Mouse (Mus musculus): ENCODE data around the gene Cox8b. TPM values are rescaled to one million over a fixed set of nuclear protein-coding genes. Genes with fewer than 3 reads are reported as not detected.

The Cox8b gene
- polyA plus RNA-seq, 1 experiment from 2014 or later, result 1.0 TPM

DNA sequence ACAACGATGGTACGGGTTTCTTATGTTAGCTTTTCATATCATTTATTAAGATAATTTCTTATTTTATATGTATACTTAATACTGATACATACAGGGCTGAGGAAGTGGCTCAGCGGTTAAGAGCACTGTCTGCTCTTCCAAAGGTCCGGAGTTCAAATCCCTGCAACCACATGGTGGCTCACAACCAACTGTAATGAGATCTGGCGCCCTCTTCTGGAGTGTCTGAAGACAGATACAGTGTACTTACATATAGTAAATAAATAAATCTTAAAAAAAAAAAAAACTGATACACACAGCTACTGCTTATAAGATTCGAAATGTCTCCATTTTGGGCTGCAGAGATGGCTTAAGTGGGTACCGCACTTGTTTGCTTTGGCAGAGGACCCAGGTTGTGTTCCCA is 7.5 kb upstream of the Cox8b start:
- H3K9ac ChIP-seq (ENCODE audit: low read length), result no peak overlapping the region
- no peaks in the 10 kb centered on the region for H3K36me3 ChIP-seq (ENCODE audit: control insufficient read depth, insufficient read depth, low read length)
- H3K4me3 ChIP-seq (ENCODE audit: low read depth, low read length), result no peak overlapping the region
- ATAC-seq (ENCODE audit: insufficient number of reproducible peaks, low FRiP score, low TSS enrichment, low read depth), result no peak
- 86% methylated on average over 7 of the region's 7 CpGs for WGBS
- H3K27me3 ChIP-seq (ENCODE audit: control insufficient read depth, insufficient read depth, low read length), result no peaks in the 10 kb centered on the region
- H3K27ac ChIP-seq (replicated peaks; ENCODE audit: low read depth, low read length), result no peak overlapping the region
- H3K9me3 ChIP-seq (ENCODE audit: control insufficient read depth, low read length), result no peaks in the 10 kb centered on the region
- no peak for DNase-seq (ENCODE audit: low spot score)
- H3K4me2 ChIP-seq (ENCODE audit: low read depth, severe bottlenecking), result no peak overlapping the region
- peaks cover 7% of the 10 kb centered on the region; the same call in 1 of the 2 replicates for H3K4me1 ChIP-seq (ENCODE audit: control insufficient read depth, insufficient read depth, low read length)

DNA sequence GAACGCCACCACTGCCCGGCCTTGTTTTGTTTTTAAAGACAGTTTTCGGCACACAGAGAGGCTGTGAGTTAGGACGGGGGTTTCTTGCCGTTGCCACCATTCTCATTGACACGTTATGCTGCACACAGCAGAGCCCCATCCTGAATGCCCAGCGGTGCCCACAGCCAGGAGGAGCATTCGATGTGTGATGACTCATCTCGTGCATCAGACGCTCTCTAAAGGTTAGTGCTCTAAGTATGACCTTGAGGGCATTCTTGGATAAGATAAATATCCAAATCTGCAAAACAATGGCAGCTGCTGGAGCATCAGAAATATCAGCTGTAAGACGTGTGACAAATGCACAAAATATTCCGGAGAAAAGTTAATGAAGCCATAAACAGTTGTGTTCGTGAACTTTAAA is 6.9 kb upstream of the Cox8b start:
- ATAC-seq (ENCODE audit: insufficient number of reproducible peaks, low FRiP score, low TSS enrichment, low read depth), result no peak

DNA sequence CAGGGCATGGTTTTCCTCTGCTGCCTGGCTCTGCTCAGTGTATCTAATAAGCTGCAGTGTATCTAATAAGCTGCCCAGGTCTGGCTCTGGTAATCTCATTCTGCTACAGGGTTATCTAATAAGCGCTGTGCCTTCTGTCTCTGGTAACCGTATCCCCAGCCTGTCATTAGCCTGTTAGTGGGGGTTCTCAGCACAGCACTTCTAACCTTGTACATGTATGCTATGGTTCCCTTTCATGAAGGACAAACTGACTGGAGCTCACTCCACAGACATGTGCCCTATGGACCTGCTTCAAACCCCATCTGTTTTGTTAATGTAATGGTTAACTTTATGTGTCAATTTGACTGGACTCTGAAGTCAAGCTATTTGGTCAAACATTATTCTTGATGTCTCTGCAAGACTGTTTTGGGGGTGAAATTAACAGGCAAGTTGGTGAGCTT is 5.4 kb upstream of the Cox8b start:
- Histone ChIP-seq H3K4me2 (ENCODE audit: low read depth, severe bottlenecking) (no peak overlapping the region), H3K36me3 (ENCODE audit: control insufficient read depth, insufficient read depth, low read length) (no peaks in the 10 kb centered on the region), H3K9me3 (ENCODE audit: control insufficient read depth, low read length) (no peaks in the 10 kb centered on the region), H3K4me3 (ENCODE audit: low read depth, low read length) (no peak overlapping the region), H3K27me3 (ENCODE audit: control insufficient read depth, insufficient read depth, low read length) (no peaks in the 10 kb centered on the region), H3K27ac (replicated peaks; ENCODE audit: low read depth, low read length) (no peak overlapping the region), H3K4me1 (ENCODE audit: control insufficient read depth, insufficient read depth, low read length) (peaks cover 9% of the 10 kb centered on the region; the same call in 1 of the 2 replicates), H3K9ac (ENCODE audit: low read length) (no peak overlapping the region)
- DNase-seq (ENCODE audit: low spot score) (no peak), ATAC-seq (ENCODE audit: insufficient number of reproducible peaks, low FRiP score, low TSS enrichment, low read depth) (no peak)
- 84% methylated on average over 2 of the region's 2 CpGs for WGBS

More for the DNA sequence above, 6.9 kb upstream of the Cox8b start:
- H3K9ac ChIP-seq (ENCODE audit: low read length), result no peak overlapping the region
- H3K27me3 ChIP-seq (ENCODE audit: control insufficient read depth, insufficient read depth, low read length), result no peaks in the 10 kb centered on the region
- H3K27ac ChIP-seq (replicated peaks; ENCODE audit: low read depth, low read length), result no peak overlapping the region
- no peak overlapping the region for H3K4me2 ChIP-seq (ENCODE audit: low read depth, severe bottlenecking)
- H3K9me3 ChIP-seq (ENCODE audit: control insufficient read depth, low read length), result no peaks in the 10 kb centered on the region
- DNase-seq (ENCODE audit: low spot score), result no peak
- no peak overlapping the region for H3K4me3 ChIP-seq (ENCODE audit: low read depth, low read length)
- H3K36me3 ChIP-seq (ENCODE audit: control insufficient read depth, insufficient read depth, low read length), result no peaks in the 10 kb centered on the region
- WGBS, result 90% methylated on average over 13 of the region's 13 CpGs
- peaks cover 7% of the 10 kb centered on the region; the same call in 1 of the 2 replicates for H3K4me1 ChIP-seq (ENCODE audit: control insufficient read depth, insufficient read depth, low read length)

DNA sequence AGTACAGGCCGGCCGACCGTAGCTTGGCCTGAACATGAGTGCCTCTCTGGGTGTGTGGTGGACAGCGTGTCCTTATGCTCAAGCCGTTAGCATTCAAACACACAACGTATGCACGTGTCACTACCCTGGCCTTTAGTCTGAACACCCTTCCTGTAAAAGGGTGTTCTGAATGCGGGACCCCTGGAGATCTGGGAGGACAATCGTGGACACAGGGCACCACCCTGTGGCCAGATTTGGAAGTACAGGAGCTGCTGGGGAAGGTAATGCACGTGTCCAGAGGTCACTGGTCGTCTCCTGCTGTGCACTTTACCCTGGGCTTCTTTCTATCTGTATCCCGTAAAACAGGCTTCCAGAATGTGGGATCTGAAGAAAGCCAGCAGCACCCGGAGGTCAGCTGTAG is 3.0 kb upstream of the Cox8b start:
- H3K27me3 ChIP-seq (ENCODE audit: control insufficient read depth, insufficient read depth, low read length), result no peaks in the 10 kb centered on the region
- no peak overlapping the region for H3K27ac ChIP-seq (replicated peaks; ENCODE audit: low read depth, low read length)
- peaks cover 9% of the 10 kb centered on the region; the same call in 1 of the 2 replicates for H3K4me1 ChIP-seq (ENCODE audit: control insufficient read depth, insufficient read depth, low read length)
- ATAC-seq (ENCODE audit: insufficient number of reproducible peaks, low FRiP score, low TSS enrichment, low read depth) (peak; percentile 28; the same call in 1 of the 2 replicates), DNase-seq (ENCODE audit: low spot score) (peak; percentile 89)
- H3K4me2 ChIP-seq (ENCODE audit: low read depth, severe bottlenecking), result no peak overlapping the region
- H3K9ac ChIP-seq (ENCODE audit: low read length), result no peak overlapping the region; the same call in 1 of the 2 replicates
- no peaks in the 10 kb centered on the region for H3K9me3 ChIP-seq (ENCODE audit: control insufficient read depth, low read length)
- H3K36me3 ChIP-seq (ENCODE audit: control insufficient read depth, insufficient read depth, low read length), result peaks cover under 1% of the 10 kb centered on the region; the same call in 1 of the 2 replicates
- no peak overlapping the region for H3K4me3 ChIP-seq (ENCODE audit: low read depth, low read length)
- WGBS, result 26% methylated on average over 13 of the region's 13 CpGs

DNA sequence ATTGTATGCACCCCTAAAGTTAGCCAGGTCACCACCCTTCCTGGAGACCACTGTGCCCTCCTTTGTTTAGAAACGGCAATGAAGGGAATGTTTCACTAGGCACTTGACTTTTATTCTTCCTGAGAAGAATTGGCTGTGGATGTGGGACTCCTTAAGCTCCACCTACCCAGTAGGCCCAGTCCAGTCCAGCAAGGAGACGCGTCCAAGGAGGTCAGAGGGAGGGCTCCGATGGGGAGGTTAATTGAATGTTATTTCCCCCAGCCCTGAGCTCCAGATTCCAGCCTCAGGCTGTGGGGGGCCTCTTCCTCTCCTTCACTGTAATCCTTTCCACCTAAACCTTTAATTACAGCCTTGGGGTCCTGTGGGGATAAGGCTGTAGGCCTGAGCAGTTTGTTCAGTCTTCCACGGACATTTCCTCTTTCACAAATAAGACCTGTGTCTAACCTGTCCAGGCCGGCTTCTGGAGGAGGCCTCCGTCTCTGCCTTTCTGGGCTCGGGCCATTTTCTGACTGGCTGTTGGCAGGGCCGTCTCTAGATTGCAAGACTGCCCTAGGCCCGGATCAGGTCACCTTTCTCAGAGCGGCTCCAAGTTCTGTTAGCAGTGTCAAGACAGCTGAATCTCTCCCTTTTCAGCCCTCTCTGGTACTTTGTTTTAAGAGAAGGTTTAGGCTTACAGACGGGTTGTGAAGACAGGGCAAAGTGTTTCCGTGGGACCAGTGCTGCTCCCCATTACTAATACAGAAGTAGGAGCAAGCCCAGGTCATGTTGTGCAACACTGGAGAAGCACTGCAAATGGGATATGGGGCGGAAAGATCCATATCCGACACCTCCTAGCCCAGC is 2.0 kb upstream of the Cox8b start:
- Histone ChIP-seq H3K9ac (ENCODE audit: low read length) (peak overlapping the region; percentile 17; the same call in 1 of the 2 replicates), H3K4me2 (ENCODE audit: low read depth, severe bottlenecking) (no peak overlapping the region), H3K27ac (replicated peaks; ENCODE audit: low read depth, low read length) (no peak overlapping the region), H3K4me3 (ENCODE audit: low read depth, low read length) (no peak overlapping the region), H3K36me3 (ENCODE audit: control insufficient read depth, insufficient read depth, low read length) (peaks cover 4% of the 10 kb centered on the region; the same call in 1 of the 2 replicates), H3K9me3 (ENCODE audit: control insufficient read depth, low read length) (no peaks in the 10 kb centered on the region), H3K4me1 (ENCODE audit: control insufficient read depth, insufficient read depth, low read length) (peaks cover 9% of the 10 kb centered on the region; the same call in 1 of the 2 replicates), H3K27me3 (ENCODE audit: control insufficient read depth, insufficient read depth, low read length) (no peaks in the 10 kb centered on the region)
- ATAC-seq (ENCODE audit: insufficient number of reproducible peaks, low FRiP score, low TSS enrichment, low read depth), result no peak
- no peak for DNase-seq (ENCODE audit: low spot score)
- WGBS, result 73% methylated on average over 15 of the region's 15 CpGs

DNA sequence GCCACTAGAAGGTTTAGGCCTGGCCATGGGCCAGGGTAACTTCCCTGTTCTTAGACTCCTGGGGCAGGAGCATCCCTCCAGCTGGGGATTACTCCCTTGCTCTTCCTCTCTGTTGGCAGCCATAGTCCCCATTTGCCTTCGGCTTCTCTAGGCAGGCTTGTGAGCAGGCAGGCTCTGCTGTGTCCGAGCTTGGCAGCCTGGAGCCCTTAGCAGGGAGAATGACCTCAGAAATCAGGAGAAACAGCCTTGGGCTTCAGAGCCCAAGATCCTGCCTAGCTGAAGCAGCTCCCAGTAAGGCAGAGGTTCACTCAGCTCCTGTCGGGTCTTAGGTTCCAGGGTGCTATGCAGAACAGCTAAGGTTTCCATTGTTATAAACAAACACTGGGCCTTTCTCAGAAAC is 1.1 kb downstream of the Cox8b start:
- no peak for ATAC-seq (ENCODE audit: insufficient number of reproducible peaks, low FRiP score, low TSS enrichment, low read depth)
- peaks cover 9% of the 10 kb centered on the region; the same call in 1 of the 2 replicates for H3K4me1 ChIP-seq (ENCODE audit: control insufficient read depth, insufficient read depth, low read length)
- WGBS, result 87% methylated on average over 3 of the region's 3 CpGs
- no peak overlapping the region for H3K27ac ChIP-seq (replicated peaks; ENCODE audit: low read depth, low read length)
- H3K27me3 ChIP-seq (ENCODE audit: control insufficient read depth, insufficient read depth, low read length), result no peaks in the 10 kb centered on the region
- no peak for DNase-seq (ENCODE audit: low spot score)
- no peaks in the 10 kb centered on the region for H3K9me3 ChIP-seq (ENCODE audit: control insufficient read depth, low read length)
- H3K4me2 ChIP-seq (ENCODE audit: low read depth, severe bottlenecking), result no peak overlapping the region
- no peak overlapping the region for H3K4me3 ChIP-seq (ENCODE audit: low read depth, low read length)
- H3K36me3 ChIP-seq (ENCODE audit: control insufficient read depth, insufficient read depth, low read length), result peaks cover 14% of the 10 kb centered on the region; the same call in 1 of the 2 replicates
- H3K9ac ChIP-seq (ENCODE audit: low read length), result no peak overlapping the region

DNA sequence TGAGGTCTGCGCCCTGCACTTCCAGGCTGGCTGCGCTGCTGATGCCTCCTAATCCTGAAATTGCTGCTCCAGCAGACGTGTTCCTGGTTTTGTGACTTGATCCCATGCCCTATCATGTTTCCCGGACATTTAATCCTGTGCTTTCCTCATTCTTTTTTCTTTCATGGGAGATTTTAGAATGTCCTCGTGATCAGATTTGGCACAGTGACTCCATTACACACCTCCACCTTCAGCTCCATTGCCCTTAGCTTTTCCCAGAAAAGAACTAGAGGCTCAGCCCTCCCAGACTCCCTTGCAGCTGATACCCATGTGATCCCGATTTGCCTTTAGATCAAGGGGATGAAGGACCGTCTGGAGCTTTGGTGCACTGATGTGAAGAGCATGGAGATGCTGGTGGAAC is 2.4 kb downstream of the Cox8b start:
- no peaks in the 10 kb centered on the region for H3K27me3 ChIP-seq (ENCODE audit: control insufficient read depth, insufficient read depth, low read length)
- 91% methylated on average over 7 of the region's 7 CpGs for WGBS
- ATAC-seq (ENCODE audit: insufficient number of reproducible peaks, low FRiP score, low TSS enrichment, low read depth) (no peak), DNase-seq (ENCODE audit: low spot score) (no peak)
- peaks cover 3% of the 10 kb centered on the region; the same call in 1 of the 2 replicates for H3K4me1 ChIP-seq (ENCODE audit: control insufficient read depth, insufficient read depth, low read length)
- H3K9me3 ChIP-seq (ENCODE audit: control insufficient read depth, low read length), result no peaks in the 10 kb centered on the region
- no peak overlapping the region for H3K9ac ChIP-seq (ENCODE audit: low read length)
- peaks cover 15% of the 10 kb centered on the region; the same call in 1 of the 2 replicates for H3K36me3 ChIP-seq (ENCODE audit: control insufficient read depth, insufficient read depth, low read length)
- H3K4me2 ChIP-seq (ENCODE audit: low read depth, severe bottlenecking), result no peak overlapping the region
- H3K27ac ChIP-seq (replicated peaks; ENCODE audit: low read depth, low read length), result no peak overlapping the region
- no peak overlapping the region for H3K4me3 ChIP-seq (ENCODE audit: low read depth, low read length)

DNA sequence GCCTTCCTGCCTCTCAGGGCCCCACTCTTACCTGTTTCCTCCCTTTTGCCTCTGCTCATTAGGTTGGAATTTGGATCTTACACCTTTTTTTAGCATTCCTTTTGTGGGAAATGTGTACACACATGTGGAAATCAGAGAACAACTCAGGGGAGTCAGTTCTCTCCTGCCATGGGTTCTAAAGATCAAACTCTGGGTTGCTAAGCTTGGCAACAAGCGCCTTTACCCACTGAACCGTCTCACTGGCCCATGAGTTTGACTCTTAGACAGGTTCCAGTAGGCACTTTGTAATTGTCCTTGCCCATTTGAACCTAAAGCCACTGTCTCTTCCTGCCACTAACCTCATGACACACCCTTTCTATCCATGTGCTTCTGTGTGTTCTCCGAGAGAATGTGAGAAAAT is 5.6 kb downstream of the Cox8b start:
- Histone ChIP-seq H3K4me1 (ENCODE audit: control insufficient read depth, insufficient read depth, low read length) (no peaks in the 10 kb centered on the region), H3K4me3 (ENCODE audit: low read depth, low read length) (no peak overlapping the region), H3K27ac (replicated peaks; ENCODE audit: low read depth, low read length) (no peak overlapping the region), H3K4me2 (ENCODE audit: low read depth, severe bottlenecking) (no peak overlapping the region), H3K36me3 (ENCODE audit: control insufficient read depth, insufficient read depth, low read length) (peaks cover 19% of the 10 kb centered on the region; the same call in 1 of the 2 replicates), H3K9ac (ENCODE audit: low read length) (no peak overlapping the region), H3K9me3 (ENCODE audit: control insufficient read depth, low read length) (no peaks in the 10 kb centered on the region), H3K27me3 (ENCODE audit: control insufficient read depth, insufficient read depth, low read length) (no peaks in the 10 kb centered on the region)
- no peak for DNase-seq (ENCODE audit: low spot score)
- WGBS, result 92% methylated on average over 3 of the region's 3 CpGs
- no peak for ATAC-seq (ENCODE audit: insufficient number of reproducible peaks, low FRiP score, low TSS enrichment, low read depth)

Data from limb, embryonic 11.5 days (tissue).